Mouse (Mus musculus): Measurements from ENCODE around the gene Cacng5.

The Cacng5 gene

GRCm38 (mm10) chr11:107914634-107915226 lies at the start of gene Cacng5:
Gene Cacng5, minus strand, starts transcription at chr11:107915055.
- DNase-seq (ENCODE audit: low spot score in 2 of 2), result no peak

- DNase-seq (ENCODE audit: low spot score in 2 of 2), result no peak
Observed at GRCm38 (mm10) chr11:107957566-107958350, 42.9 kb upstream of the Cacng5 start.

GRCm38 (mm10) chr11:107955191-107956062 lies 40.6 kb upstream of the Cacng5 start:
- no peak for DNase-seq (ENCODE audit: low spot score in 2 of 2)

GRCm38 (mm10) chr11:107951431-107951830 lies 36.6 kb upstream of the Cacng5 start:
- DNase-seq (ENCODE audit: low spot score in 2 of 2), result no peak

GRCm38 (mm10) chr11:107950658-107951057 lies 35.8 kb upstream of the Cacng5 start:
- no peak for DNase-seq (ENCODE audit: low spot score in 2 of 2)

GRCm38 (mm10) chr11:107950211-107950610 lies 35.4 kb upstream of the Cacng5 start:
- DNase-seq (ENCODE audit: low spot score in 2 of 2), result no peak

- DNase-seq (ENCODE audit: low spot score in 2 of 2), result no peak
Observed at GRCm38 (mm10) chr11:107947951-107948350, 33.1 kb upstream of the Cacng5 start.

GRCm38 (mm10) chr11:107946823-107947222 lies 32.0 kb upstream of the Cacng5 start:
- DNase-seq (ENCODE audit: low spot score in 2 of 2), result no peak

GRCm38 (mm10) chr11:107936929-107937328 lies 22.1 kb upstream of the Cacng5 start:
- DNase-seq (ENCODE audit: low spot score in 2 of 2), result no peak

- no peak for DNase-seq (ENCODE audit: low spot score in 2 of 2)
Observed at GRCm38 (mm10) chr11:107931721-107932120, 16.9 kb upstream of the Cacng5 start.

GRCm38 (mm10) chr11:107931288-107931687 lies 16.4 kb upstream of the Cacng5 start:
- DNase-seq (ENCODE audit: low spot score in 2 of 2), result no peak

- DNase-seq (ENCODE audit: low spot score in 2 of 2), result no peak
Observed at GRCm38 (mm10) chr11:107929712-107930111, 14.9 kb upstream of the Cacng5 start.

- no peak for DNase-seq (ENCODE audit: low spot score in 2 of 2)
Observed at GRCm38 (mm10) chr11:107919852-107920508, 5.1 kb upstream of the Cacng5 start.

- DNase-seq (ENCODE audit: low spot score in 2 of 2), result no peak
Observed at GRCm38 (mm10) chr11:107917721-107918235, 2.9 kb upstream of the Cacng5 start.

GRCm38 (mm10) chr11:107913317-107913716 lies 1.5 kb downstream of the Cacng5 start:
- no peak for DNase-seq (ENCODE audit: low spot score in 2 of 2)

GRCm38 (mm10) chr11:107905364-107905763 lies 9.5 kb downstream of the Cacng5 start:
- no peak for DNase-seq (ENCODE audit: low spot score in 2 of 2)

- DNase-seq (ENCODE audit: low spot score in 2 of 2), result no peak
Observed at GRCm38 (mm10) chr11:107903966-107904605, 10.8 kb downstream of the Cacng5 start.

- DNase-seq (ENCODE audit: low spot score in 2 of 2), result no peak
Observed at GRCm38 (mm10) chr11:107900470-107900869, 14.4 kb downstream of the Cacng5 start.

GRCm38 (mm10) chr11:107898698-107899097 lies 16.2 kb downstream of the Cacng5 start:
- no peak for DNase-seq (ENCODE audit: low spot score in 2 of 2)

- DNase-seq (ENCODE audit: low spot score in 2 of 2), result no peak
Observed at GRCm38 (mm10) chr11:107895635-107896034, 19.2 kb downstream of the Cacng5 start.

- no peak for DNase-seq (ENCODE audit: low spot score in 2 of 2)
Observed at GRCm38 (mm10) chr11:107891377-107891776, 23.5 kb downstream of the Cacng5 start.

All from frontal cortex, postnatal 25 days (tissue).